Mouse (Mus musculus): Measurements from ENCODE around the gene Olfr1124.
"Not testable (repeated sequence)": the region's sequence is repeated elsewhere in the genome, so short reads cannot be mapped to it uniquely, and the experiment has no call there.

Olfr1124 gene

GRCm38 (mm10) chr2:87429975-87430374, at the start of gene Olfr1124:
Gene Olfr1124, plus strand, starts transcription at chr2:87430275.
- DNase-seq (ENCODE audit: extremely low read depth, low read depth, low spot score), result no peak

GRCm38 (mm10) chr2:87383935-87384334, 46.1 kb upstream of the Olfr1124 start:
- DNase-seq (ENCODE audit: extremely low read depth, low read depth, low spot score), result no peak

- no peak for DNase-seq (ENCODE audit: extremely low read depth, low read depth, low spot score)
Measured at GRCm38 (mm10) chr2:87385549-87385948, 44.5 kb upstream of the Olfr1124 start, which contains the start of gene Olfr1122. Gene Olfr1122, plus strand, starts transcription at chr2:87385849.

GRCm38 (mm10) chr2:87393605-87394004, 36.5 kb upstream of the Olfr1124 start:
- not testable (repeated sequence) for DNase-seq (ENCODE audit: extremely low read depth, low read depth, low spot score)

- not testable (repeated sequence) for DNase-seq (ENCODE audit: extremely low read depth, low read depth, low spot score)
Measured at GRCm38 (mm10) chr2:87394686-87395085, 35.4 kb upstream of the Olfr1124 start.

- DNase-seq (ENCODE audit: extremely low read depth, low read depth, low spot score), result no peak
Measured at GRCm38 (mm10) chr2:87416335-87416734, 13.7 kb upstream of the Olfr1124 start, which contains the start of gene Olfr1123. Gene Olfr1123, plus strand, starts transcription at chr2:87416635.

- DNase-seq (ENCODE audit: extremely low read depth, low read depth, low spot score), result no peak
Measured at GRCm38 (mm10) chr2:87437731-87438130, 7.7 kb downstream of the Olfr1124 start.

GRCm38 (mm10) chr2:87453662-87454061, 23.6 kb downstream of the Olfr1124 start, which contains the start of gene Olfr1126:
Gene Olfr1126, plus strand, starts transcription at chr2:87453962.
- DNase-seq (ENCODE audit: extremely low read depth, low read depth, low spot score), result no peak

GRCm38 (mm10) chr2:87461769-87462168, 31.7 kb downstream of the Olfr1124 start:
- DNase-seq (ENCODE audit: extremely low read depth, low read depth, low spot score), result no peak

- DNase-seq (ENCODE audit: extremely low read depth, low read depth, low spot score), result no peak
Measured at GRCm38 (mm10) chr2:87480207-87480606, 50.1 kb downstream of the Olfr1124 start.

GRCm38 (mm10) chr2:87481158-87481557, 51.1 kb downstream of the Olfr1124 start:
- DNase-seq (ENCODE audit: extremely low read depth, low read depth, low spot score), result no peak

- no peak for DNase-seq (ENCODE audit: extremely low read depth, low read depth, low spot score)
Measured at GRCm38 (mm10) chr2:87482276-87482675, 52.2 kb downstream of the Olfr1124 start.

All from fat pad, adult 2 months (tissue).